Mouse (Mus musculus): ENCODE data around the gene Robo2.

- TF ChIP-seq CTCF (IDR thresholded peaks at IDR 0.05; ENCODE audit: control insufficient read depth, insufficient read depth, insufficient read length) (no peak), USF1 (IDR thresholded peaks at IDR 0.05; ENCODE audit: low read depth) (no peak), CEBPB (IDR thresholded peaks at IDR 0.05; ENCODE audit: low read depth) (no peak), MYOG (IDR thresholded peaks at IDR 0.05; ENCODE audit: control insufficient read depth, extremely low read depth, insufficient read length) (no peak)
Measured at GRCm38 (mm10) chr16:73896856-73897255, 514.8 kb downstream of the Robo2 start.
